Mouse (Mus musculus) kidney, embryonic 15.5 days (tissue): Measurements from ENCODE around the gene Actr1a. TPM values are rescaled to one million over a fixed set of nuclear protein-coding genes. Genes with fewer than 3 reads are reported as not detected.

ENCODE experiments used
- ATAC-seq: fragments of 200-750 bp; cut with Nextera tagmentation; replicated peaks from 2 replicates; pipeline ENCODE4 v1.8.0; 2017; ENCODE audit warnings: moderate TSS enrichment; ENCODE audit not compliant: low FRiP score
- H3K27ac ChIP-seq: fragments of 300-500 bp; sonication (generic); 2 replicates; pipeline ENCODE4 v1.5.1; 2015; ENCODE audit warnings: mild to moderate bottlenecking, inconsistent platforms
- H3K27me3 ChIP-seq: fragments of 300-500 bp; sonication (generic); 2 replicates; pipeline ENCODE4 v1.6.1; 2015; ENCODE audit warnings: inconsistent platforms
- H3K36me3 ChIP-seq: fragments of 300-500 bp; sonication (generic); 2 replicates; pipeline ENCODE4 v1.6.1; 2015; ENCODE audit warnings: inconsistent platforms
- H3K4me1 ChIP-seq: fragments of 300-500 bp; sonication (generic); 2 replicates; pipeline ENCODE4 v1.6.1; 2015; ENCODE audit warnings: inconsistent platforms
- H3K4me2 ChIP-seq: fragments of 300-500 bp; sonication (generic); 2 replicates; pipeline ENCODE4 v1.6.1; 2015; ENCODE audit warnings: moderate library complexity, mild to moderate bottlenecking, inconsistent platforms
- H3K4me3 ChIP-seq: fragments of 300-500 bp; sonication (generic); replicated peaks from 2 replicates; pipeline ENCODE4 v1.5.1; 2015; ENCODE audit warnings: mild to moderate bottlenecking, inconsistent platforms
- H3K9ac ChIP-seq: fragments of 300-500 bp; sonication (generic); 2 replicates; pipeline ENCODE4 v1.6.1; 2015; ENCODE audit warnings: mild to moderate bottlenecking, inconsistent platforms
- H3K9me3 ChIP-seq: fragments of 300-500 bp; sonication (generic); replicated peaks from 2 replicates; pipeline ENCODE4 v1.6.1; 2016; ENCODE audit warnings: inconsistent platforms
- WGBS: fragments of 180-500 bp; shearing (Covaris S2); methylation state at CpG from one replicate; pipeline ENCODE4 v1.1.7; 2015; ENCODE audit warnings: mixed read lengths; 5-methylcytosine and 5-hydroxymethylcytosine counted together
- polyA plus RNA-seq: library from polyadenylated mRNA; unstranded; fragments of >200 nt; fragmentation: Nextera tagmentation; extraction: Ambion mirVana; gene quantifications from 2 replicates; pipeline ENCODE4 v1.2.1, GENCODE M21; 2015

Gene Actr1a
- polyA plus RNA-seq, 1 experiment from 2014 or later = 136 TPM

GRCm38 (mm10) chr19:46367798-46368590 lies 27.6 kb downstream of the Actr1a start:
- no peaks in the 10 kb centered on the region; the same call in 1 of the 2 replicates for H3K4me1 ChIP-seq
- H3K27ac ChIP-seq = no peak overlapping the region
- H3K36me3 ChIP-seq = no peaks in the 10 kb centered on the region
- no peak overlapping the region for H3K9ac ChIP-seq
- no peak for ATAC-seq
- H3K9me3 ChIP-seq = no peaks in the 10 kb centered on the region
- H3K4me3 ChIP-seq = no peak overlapping the region
- no peaks in the 10 kb centered on the region for H3K27me3 ChIP-seq
- WGBS = 80% methylated on average over 23 of the region's 23 CpGs
- H3K4me2 ChIP-seq = no peak overlapping the region

DNA sequence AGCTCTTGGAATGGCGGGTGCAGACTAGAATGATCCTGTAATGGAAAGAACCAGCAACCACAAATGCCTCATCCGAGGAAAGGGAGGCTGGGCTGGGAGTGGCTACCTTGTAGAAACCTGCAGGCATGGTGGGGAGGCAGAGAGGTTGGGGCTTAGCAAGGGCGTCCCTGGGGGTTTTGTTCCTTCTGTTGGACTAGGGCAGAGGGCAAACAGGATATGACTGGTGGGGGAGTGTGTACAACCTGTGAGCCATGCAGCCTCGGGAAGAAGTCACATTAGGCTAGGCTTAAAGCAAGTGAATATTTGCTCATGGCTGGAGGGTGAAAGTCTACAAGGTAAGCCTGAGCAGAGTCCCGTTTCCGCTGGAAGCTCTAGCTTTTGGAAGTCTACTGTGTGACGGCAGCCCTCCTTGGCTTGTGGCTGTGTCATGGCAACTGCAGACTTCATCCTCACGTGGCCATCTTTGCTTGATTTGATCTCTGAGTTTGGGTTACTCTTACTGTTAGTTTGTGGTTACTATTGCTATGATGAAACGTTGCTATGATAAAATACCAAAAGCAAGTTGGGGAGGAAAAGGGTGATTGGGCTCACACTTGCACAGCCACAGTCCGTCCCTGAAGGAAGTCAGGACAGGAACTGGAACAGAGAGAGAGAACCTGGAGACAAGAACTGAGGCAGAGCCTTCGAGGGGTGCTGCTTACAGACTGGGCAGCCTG lies 32.1 kb downstream of the Actr1a start:
- WGBS = 80% methylated on average over 11 of the region's 11 CpGs
- H3K36me3 ChIP-seq = no peaks in the 10 kb centered on the region

DNA sequence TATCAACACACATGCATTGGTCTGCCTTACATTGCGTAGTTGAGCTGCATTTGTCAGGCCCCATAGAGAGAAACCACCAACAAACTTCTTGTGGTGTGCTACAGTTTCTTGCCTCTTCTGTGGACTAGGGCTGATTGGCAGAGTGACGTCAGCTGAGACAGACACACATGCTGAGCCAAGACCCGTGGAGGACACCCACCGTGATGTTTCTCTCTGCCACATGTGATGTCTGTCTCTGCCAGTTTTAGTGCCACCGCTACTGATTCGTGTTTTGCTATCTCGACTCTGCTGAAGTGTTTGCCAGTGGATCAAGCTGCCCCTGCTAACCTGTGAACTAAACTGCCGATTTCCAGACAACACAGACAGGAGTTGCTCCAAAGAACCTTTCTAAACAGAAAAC lies 33.4 kb downstream of the Actr1a start:
- Histone ChIP-seq H3K9ac (no peak overlapping the region), H3K36me3 (no peaks in the 10 kb centered on the region), H3K4me1 (peaks cover 13% of the 10 kb centered on the region), H3K4me3 (no peak overlapping the region), H3K4me2 (no peak overlapping the region), H3K27me3 (peaks cover 9% of the 10 kb centered on the region), H3K9me3 (no peaks in the 10 kb centered on the region), H3K27ac (no peak overlapping the region)
- WGBS = 85% methylated on average over 8 of the region's 8 CpGs
- no peak for ATAC-seq

More for the DNA sequence above, 32.1 kb downstream of the Actr1a start:
- peaks cover under 1% of the 10 kb centered on the region; the same call in 1 of the 2 replicates for H3K4me1 ChIP-seq
- no peak overlapping the region for H3K4me3 ChIP-seq
- no peak overlapping the region for H3K9ac ChIP-seq
- no peak for ATAC-seq
- peaks cover under 1% of the 10 kb centered on the region for H3K27me3 ChIP-seq
- H3K4me2 ChIP-seq = no peak overlapping the region
- no peaks in the 10 kb centered on the region for H3K9me3 ChIP-seq
- no peak overlapping the region for H3K27ac ChIP-seq

DNA sequence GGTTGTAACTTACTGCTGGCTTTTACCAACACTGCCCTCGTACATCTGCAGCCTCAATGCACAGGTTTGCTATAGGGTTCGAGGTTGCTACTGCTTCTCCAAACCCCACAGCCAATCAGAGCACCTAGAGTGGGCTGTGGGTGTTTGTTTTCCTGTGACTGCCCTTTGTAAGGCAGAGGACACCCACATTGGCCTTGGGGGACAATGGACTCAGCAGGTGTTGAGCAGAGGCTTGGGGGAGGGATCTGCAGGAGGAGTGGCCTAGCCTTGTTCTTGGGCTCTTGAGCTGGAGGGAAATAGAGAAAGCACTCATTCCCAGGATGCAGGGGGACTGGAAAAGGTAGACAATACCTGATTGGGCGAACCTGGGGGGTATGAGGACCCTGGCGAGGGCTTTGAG lies 37.2 kb downstream of the Actr1a start:
- Histone ChIP-seq H3K4me1 (peaks cover 20% of the 10 kb centered on the region), H3K9ac (no peak overlapping the region), H3K27me3 (peaks cover 12% of the 10 kb centered on the region), H3K9me3 (no peaks in the 10 kb centered on the region), H3K36me3 (no peaks in the 10 kb centered on the region), H3K4me3 (no peak overlapping the region), H3K4me2 (peak overlapping the region; percentile 77), H3K27ac (peak overlapping the region; percentile 64)
- ATAC-seq = no peak
- WGBS = 62% methylated on average over 4 of the region's 4 CpGs

- H3K36me3 ChIP-seq = no peaks in the 10 kb centered on the region
- H3K9ac ChIP-seq = peak overlapping the region; percentile 48
- peak overlapping the region; percentile 77 for H3K4me2 ChIP-seq
- H3K4me1 ChIP-seq = peaks cover 20% of the 10 kb centered on the region
- peak overlapping the region; percentile 64 for H3K27ac ChIP-seq
- H3K4me3 ChIP-seq = peak overlapping the region; percentile 54
- H3K9me3 ChIP-seq = no peaks in the 10 kb centered on the region
- no peak for ATAC-seq
- WGBS = 14% methylated on average over 25 of the region's 25 CpGs
- H3K27me3 ChIP-seq = peaks cover 12% of the 10 kb centered on the region
These were observed 37.9 kb downstream of the Actr1a start for GRCm38 (mm10) chr19:46357344-46358280.

DNA sequence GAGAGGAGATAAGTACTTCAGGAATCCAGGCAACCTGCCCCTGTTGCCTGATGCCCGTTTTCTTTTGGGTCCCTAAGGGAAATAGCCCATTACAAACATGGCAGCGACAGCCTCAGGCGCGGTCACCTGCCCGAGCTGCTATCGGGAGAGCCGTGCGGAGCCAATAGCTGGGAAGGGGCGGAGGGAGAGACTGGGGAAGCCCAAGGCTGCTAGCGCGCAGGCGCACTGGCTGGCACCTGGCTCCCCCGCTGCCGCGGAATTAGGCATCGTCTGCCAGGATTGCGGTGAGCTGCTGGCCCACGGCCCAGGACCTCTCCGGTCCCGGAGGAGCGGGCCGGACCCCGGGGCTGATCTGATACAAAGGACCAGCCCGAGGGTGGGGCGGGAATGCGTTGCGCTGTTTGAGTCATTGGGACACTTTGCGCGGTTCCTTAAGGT lies 38.8 kb downstream of the Actr1a start:
- ATAC-seq = peak; percentile 90
- Histone ChIP-seq H3K4me3 (peak overlapping the region; percentile 54), H3K9ac (peak overlapping the region; percentile 48), H3K4me1 (peaks cover 20% of the 10 kb centered on the region), H3K27me3 (peaks cover 12% of the 10 kb centered on the region), H3K36me3 (no peaks in the 10 kb centered on the region), H3K27ac (no peak overlapping the region), H3K9me3 (no peaks in the 10 kb centered on the region), H3K4me2 (peak overlapping the region; percentile 77)
- WGBS = under 1% methylated on average over 29 of the region's 29 CpGs

- 59% methylated on average over 10 of the region's 10 CpGs for whole genome bisulfite sequencing
- no peak for ATAC-seq
- no peaks in the 10 kb centered on the region for H3K27me3 ChIP-seq
- H3K9me3 ChIP-seq = no peaks in the 10 kb centered on the region
- H3K36me3 ChIP-seq = no peaks in the 10 kb centered on the region
- peaks cover 25% of the 10 kb centered on the region for H3K4me1 ChIP-seq
- H3K4me3 ChIP-seq = peak within 1 kb of the TSS; percentile 70
- peak within 1 kb of the TSS; percentile 95 for H3K4me2 ChIP-seq
- peak within 1 kb of the TSS; percentile 90 for H3K27ac ChIP-seq
- H3K9ac ChIP-seq = peak within 1 kb of the TSS; percentile 81
These were observed 45.2 kb downstream of the Actr1a start, which contains the start of gene 2310034G01Rik for GRCm38 (mm10) chr19:46350168-46350932. Gene 2310034G01Rik (minus strand): TSS chr19:46350302.

DNA sequence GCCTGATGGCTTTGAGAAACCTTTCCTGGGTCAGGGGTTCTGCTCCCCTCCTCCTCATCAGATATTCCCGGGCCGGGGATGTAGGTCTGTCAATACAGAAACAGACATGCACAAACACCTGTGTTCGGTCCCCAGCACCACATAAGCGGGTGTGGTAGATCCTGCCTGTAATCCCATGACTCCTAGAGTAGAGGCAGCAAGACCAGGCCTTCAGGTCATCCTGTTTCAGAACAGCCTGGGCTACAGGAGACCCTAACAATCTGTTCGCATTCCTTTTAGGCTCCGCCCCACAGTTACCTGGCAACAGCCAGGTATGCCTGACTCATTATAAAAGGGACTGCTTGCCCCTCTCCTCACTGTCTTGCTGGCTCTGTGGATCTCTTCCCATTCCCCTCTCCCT lies 46.0 kb downstream of the Actr1a start:
- Histone ChIP-seq H3K9ac (peak overlapping the region; percentile 81), H3K27ac (no peak overlapping the region), H3K4me1 (peaks cover 25% of the 10 kb centered on the region), H3K4me2 (peak overlapping the region; percentile 95), H3K4me3 (peak overlapping the region; percentile 70), H3K36me3 (no peaks in the 10 kb centered on the region), H3K27me3 (peaks cover 6% of the 10 kb centered on the region; the same call in 1 of the 2 replicates), H3K9me3 (no peaks in the 10 kb centered on the region)
- no peak for ATAC-seq
- 30% methylated on average over 6 of the region's 6 CpGs for WGBS

- H3K4me3 ChIP-seq = peak overlapping the region; percentile 70
- WGBS = under 1% methylated on average over 78 of the region's 78 CpGs
These were observed 46.6 kb downstream of the Actr1a start for GRCm38 (mm10) chr19:46348761-46349458.

DNA sequence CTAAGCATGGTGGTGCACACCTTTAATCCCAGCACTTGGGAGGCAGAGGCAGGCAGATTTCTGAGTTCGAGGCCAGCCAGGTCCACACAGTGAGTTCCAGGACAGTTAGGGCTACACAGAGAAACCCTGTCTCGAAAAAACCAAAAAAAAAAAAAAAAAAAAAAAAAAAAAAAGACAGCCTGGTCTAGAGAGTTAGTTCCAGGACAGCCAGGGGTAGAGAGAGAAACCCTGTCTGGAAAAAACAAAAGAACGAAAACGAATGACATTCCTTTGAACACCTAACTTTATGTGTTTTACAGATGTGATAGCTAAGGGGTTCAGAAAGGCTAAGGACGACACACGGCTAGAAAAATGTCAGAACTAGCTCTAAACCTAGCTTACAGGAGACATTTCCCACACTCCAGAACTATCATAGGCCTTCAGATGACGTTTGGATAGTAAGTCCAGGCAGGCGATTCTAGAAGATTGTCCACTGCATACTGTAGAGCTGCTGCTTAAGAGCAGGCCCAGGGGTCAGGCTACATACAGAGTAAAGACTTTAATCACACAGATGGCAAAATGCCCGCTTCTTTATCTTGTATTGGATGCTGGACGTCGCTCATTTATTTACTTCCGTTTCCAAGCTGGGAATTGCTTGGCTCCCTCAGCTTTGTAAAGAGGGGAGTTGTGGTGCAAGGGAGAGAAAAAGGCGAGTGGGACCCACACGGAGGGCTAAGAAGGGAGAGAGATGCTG lies 47.4 kb downstream of the Actr1a start:
- Histone ChIP-seq H3K9ac (peak overlapping the region; percentile 81), H3K36me3 (no peaks in the 10 kb centered on the region), H3K27ac (peak overlapping the region; percentile 90), H3K27me3 (peaks cover 19% of the 10 kb centered on the region), H3K4me1 (peaks cover 25% of the 10 kb centered on the region), H3K4me3 (peak overlapping the region; percentile 70), H3K9me3 (no peaks in the 10 kb centered on the region), H3K4me2 (peak overlapping the region; percentile 95)
- peak; percentile 16; the same call in 1 of the 2 replicates for ATAC-seq
- 27% methylated on average over 14 of the region's 14 CpGs for WGBS

More at GRCm38 (mm10) chr19:46348761-46349458, 46.6 kb downstream of the Actr1a start:
- Histone ChIP-seq H3K4me2 (peak overlapping the region; percentile 95), H3K36me3 (no peaks in the 10 kb centered on the region), H3K27me3 (peaks cover 12% of the 10 kb centered on the region), H3K4me1 (peaks cover 25% of the 10 kb centered on the region), H3K9me3 (no peaks in the 10 kb centered on the region), H3K27ac (peak overlapping the region; percentile 90), H3K9ac (peak overlapping the region; percentile 81)
- peak; percentile 86 for ATAC-seq
